Mouse (Mus musculus): ENCODE data around the gene Sema4b. TPM values are rescaled to one million over a fixed set of nuclear protein-coding genes. Genes with fewer than 3 reads are reported as not detected.
A peak's percentile ranks its signal among the peaks of the same experiment; 100 is the strongest.

The Sema4b gene
- total RNA-seq, 2 experiments from 2014 or later, result 5.4 to 5.6 TPM

DNA sequence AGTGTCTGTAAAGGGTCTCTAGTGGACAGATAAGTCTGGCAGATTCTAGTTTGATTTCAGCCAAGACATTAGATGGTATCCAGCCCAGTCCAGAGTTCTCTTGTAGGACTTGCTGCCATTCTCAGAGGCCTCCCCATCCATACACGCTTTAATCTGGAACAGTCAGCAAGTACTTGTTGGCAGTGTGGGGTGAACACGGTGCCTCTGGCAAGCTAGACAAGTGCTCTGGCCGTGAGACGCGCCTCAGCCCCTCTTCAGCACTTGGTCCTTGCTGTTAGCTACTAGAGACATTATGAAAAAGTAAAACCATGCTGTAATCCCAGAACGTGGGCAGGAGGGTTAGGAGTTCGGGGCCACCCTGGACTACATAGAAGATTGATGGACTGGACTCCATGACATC, 27.0 kb downstream of the Sema4b start:
- DNase-seq (ENCODE audit: low spot score in 2 of 2), result no peak

DNA sequence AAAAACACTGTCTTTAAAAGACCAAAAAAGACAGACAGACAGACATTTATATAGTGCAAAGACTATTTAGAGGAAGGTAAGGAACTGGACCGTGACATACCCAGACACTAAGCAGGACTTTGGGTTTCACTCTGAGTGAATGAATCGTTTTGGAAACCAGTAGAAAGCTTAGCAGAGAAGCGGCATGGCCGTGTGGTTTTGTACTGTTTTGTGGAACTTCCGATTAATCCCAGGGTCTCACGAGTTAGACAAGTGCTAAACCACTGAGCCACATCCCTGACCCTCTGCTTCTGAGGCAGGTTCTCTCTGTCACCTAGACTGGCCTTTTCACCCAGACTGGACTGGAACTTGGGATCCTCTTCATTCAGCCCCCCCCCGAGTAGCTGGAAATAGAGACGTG, 27.8 kb downstream of the Sema4b start:
- no peak for DNase-seq (ENCODE audit: low spot score in 2 of 2)

GRCm38 (mm10) chr7:80215398-80215797, 28.8 kb downstream of the Sema4b start:
- DNase-seq (ENCODE audit: low spot score in 2 of 2), result peak; percentile 52 to 75

GRCm38 (mm10) chr7:80216566-80216965, 29.9 kb downstream of the Sema4b start:
- DNase-seq (ENCODE audit: low spot score in 2 of 2), result no peak

DNA sequence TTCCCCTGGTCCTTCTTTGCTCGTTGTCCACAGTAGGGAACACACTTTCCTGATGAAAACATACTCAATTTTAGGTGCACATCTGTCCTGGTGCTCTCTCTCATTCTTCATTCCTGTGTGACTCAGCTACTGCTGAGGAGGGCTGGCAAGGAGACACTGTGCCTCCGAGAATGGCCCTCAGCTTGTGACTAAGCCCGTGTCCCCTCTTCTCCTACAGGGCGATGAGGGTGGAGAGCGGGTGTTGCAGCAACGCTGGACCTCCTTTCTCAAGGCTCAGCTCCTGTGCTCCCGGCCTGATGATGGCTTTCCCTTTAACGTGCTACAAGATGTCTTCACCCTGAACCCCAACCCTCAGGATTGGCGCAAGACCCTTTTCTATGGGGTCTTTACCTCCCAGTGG, 32.0 kb downstream of the Sema4b start:
- no peak for DNase-seq (ENCODE audit: low spot score in 2 of 2)

DNA sequence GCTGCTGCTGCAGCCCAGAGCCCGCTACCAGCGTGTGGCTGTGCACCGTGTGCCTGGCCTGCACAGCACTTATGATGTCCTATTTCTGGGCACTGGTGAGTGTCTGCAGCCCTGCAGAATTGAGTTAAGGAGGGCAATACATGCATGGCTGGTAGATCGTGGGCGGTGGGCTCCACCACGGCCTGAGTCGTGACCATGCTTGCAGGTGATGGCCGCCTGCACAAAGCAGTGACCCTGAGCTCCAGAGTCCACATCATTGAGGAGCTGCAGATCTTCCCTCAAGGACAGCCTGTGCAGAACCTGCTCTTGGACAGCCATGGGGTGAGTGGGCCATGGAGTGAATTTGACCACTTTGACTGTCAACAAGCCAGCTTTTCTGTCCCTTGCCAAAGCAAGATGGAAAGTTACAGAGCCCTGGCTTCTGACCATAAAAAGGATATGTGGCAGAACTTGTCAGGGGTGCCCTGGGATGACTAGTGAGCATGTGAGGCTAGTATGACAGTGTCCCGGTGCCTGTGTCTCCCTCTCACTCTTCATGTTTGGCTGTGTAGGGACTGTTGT, 33.7 kb downstream of the Sema4b start:
- DNase-seq (ENCODE audit: low spot score in 2 of 2), result peak in 1 of 2 experiments; percentile 9

GRCm38 (mm10) chr7:80221179-80221750, 34.6 kb downstream of the Sema4b start:
- DNase-seq (ENCODE audit: low spot score in 2 of 2), result no peak

DNA sequence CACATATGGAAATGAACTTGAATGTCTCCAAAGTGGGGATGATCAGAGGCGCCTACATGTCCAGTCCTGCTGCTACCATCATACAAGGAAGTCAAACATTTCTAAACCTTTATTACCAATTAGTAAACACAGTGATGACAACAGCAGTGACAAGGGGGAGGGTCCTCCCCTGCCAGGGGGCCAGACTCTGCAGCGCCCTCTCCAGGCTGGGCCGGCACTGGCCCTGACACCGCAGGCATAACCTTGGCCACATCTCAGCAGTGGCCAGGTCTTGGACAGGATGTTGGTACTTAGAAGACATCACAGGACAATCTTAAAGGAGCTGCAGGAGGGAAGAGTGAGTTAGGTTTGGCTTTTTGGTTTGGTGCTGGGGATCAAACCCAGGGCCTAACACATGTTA, 40.4 kb downstream of the Sema4b start:
- DNase-seq (ENCODE audit: low spot score in 2 of 2), result no peak

DNA sequence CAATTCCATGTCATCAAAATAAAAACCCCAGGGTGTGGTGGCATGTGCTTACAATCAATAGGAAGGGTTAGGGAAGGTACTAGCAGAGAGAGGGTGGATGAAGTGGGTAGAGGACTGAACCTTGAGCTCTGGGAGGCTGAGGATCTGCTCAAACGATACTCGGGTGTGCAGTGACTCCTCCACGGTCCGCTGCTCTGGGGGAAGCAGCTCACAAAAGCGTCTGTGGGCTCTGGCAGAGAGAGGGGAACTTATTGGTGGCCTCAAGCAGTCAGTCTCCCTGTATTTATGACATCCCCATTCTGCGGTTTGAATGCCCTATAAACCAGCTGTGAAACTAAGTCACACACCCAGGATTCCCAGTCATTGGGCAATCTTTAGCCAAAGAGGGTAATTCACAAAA, 43.6 kb downstream of the Sema4b start:
- no peak for DNase-seq (ENCODE audit: low spot score in 2 of 2)

DNA sequence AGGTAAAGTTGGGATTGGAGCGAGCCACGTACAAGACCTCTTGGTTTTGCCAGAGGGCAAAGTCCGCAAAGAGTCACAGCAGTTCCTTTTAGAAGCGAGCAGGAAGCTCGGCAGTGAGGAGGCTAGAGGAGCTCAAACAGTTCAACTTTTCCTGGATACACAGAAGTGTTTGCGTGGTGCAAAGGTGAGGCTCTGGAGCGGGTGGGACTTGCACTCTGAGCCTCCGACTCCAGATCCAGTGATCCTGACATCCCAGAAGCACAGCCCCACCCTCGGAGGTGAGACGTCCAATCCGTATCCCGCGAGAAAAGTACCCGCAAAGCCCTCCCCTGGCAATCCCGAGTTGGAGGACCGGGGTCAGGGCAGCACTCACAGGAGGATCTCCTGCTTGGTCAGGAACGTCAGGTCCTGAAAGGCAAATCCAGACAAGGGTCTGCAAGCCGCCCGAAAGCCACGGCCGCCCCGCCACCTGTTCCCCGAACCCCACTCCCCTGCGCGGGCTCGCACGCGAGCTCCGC, 45.4 kb downstream of the Sema4b start:
- no peak for DNase-seq (ENCODE audit: low spot score in 2 of 2)

DNA sequence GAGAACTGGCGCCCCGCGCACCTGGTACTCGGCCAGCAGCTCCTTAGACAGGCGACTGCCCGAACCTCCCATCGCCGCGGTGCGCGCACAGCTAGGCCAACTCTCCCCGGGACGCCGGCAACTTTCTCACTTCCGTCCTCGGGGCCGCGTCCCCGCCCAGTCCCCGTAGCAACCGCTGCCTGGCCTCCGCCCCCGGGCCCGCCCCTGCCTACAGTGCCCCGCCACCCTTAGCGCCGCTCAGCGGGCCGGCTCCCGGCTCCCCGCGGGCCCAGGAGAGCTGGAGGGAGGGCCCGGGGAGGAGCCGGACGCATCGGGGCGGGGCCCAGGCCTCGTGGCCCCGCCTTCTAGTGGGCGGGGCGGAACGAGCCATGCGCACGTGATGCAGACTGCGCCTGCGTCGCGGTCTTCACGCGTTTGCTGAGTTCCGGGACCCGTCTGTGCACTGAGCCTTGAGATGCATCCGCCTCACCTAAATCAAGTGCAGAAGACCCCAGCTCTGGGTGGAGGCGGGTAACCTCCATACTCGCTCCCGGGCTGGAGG, 45.9 kb downstream of the Sema4b start, which contains the start of the genes Cib1 and Gdpgp1:
Gene Cib1 (minus strand): TSS at position 325 of the 541 bp plus-strand sequence.
Gene Gdpgp1 (plus strand): TSS at position 377 of the 541 bp plus-strand sequence.
- peak; percentile 95 for DNase-seq (ENCODE audit: low spot score in 2 of 2)

GRCm38 (mm10) chr7:80233799-80234198, 47.2 kb downstream of the Sema4b start:
- peak in 1 of 2 experiments; percentile 9 for DNase-seq (ENCODE audit: low spot score in 2 of 2)

- no peak for DNase-seq (ENCODE audit: low spot score in 2 of 2)
These were observed 51.9 kb downstream of the Sema4b start for GRCm38 (mm10) chr7:80238542-80238941.

GRCm38 (mm10) chr7:80241661-80242060, 55.0 kb downstream of the Sema4b start:
- DNase-seq (ENCODE audit: low spot score in 2 of 2), result no peak

- no peak for DNase-seq (ENCODE audit: low spot score in 2 of 2)
These were observed 58.2 kb downstream of the Sema4b start for GRCm38 (mm10) chr7:80244851-80245250.

GRCm38 (mm10) chr7:80246148-80246721, 59.6 kb downstream of the Sema4b start, which contains the start of gene Ttll13:
Gene Ttll13 (plus strand): TSS chr7:80246376.
- DNase-seq (ENCODE audit: low spot score in 2 of 2), result peak; percentile 85 to 95

DNA sequence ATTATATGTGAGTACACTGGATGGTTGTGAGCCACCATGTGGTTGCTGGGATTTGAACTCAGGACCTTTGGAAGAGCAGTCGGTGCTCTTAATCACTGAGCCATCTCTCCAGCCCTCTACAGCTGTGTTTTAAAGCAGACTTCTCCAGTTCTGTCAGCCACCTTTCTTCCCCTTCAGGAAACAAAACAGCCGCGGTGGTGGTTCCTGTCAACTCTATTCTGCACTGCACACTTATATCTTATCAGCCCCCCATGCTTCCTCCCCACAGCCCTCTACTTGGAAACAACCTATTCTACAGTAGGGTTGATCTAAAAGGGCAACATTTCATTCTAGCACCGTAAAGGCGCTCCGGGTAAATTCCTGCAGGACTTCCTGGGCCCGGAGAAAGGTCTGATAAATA, 60.2 kb downstream of the Sema4b start:
- DNase-seq (ENCODE audit: low spot score in 2 of 2), result no peak

DNA sequence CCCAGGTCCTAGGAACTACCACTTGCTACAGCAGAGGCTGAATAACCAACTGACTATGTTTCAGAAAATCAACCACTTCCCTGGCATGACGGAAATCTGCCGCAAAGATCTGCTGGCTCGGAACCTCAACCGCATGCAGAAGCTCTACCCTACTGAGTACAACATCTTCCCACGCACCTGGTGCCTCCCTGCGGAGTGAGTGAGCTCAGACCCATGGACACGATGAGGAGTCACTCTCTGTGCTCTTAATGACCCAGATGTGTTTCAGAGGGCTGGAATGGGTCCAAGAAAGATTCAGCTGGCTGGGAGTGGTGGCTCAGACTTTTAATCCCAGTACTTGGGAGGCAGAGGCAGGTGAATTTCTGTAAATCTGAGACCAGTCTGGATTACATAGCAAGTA, 65.8 kb downstream of the Sema4b start:
- no peak for DNase-seq (ENCODE audit: low spot score in 2 of 2)

DNA sequence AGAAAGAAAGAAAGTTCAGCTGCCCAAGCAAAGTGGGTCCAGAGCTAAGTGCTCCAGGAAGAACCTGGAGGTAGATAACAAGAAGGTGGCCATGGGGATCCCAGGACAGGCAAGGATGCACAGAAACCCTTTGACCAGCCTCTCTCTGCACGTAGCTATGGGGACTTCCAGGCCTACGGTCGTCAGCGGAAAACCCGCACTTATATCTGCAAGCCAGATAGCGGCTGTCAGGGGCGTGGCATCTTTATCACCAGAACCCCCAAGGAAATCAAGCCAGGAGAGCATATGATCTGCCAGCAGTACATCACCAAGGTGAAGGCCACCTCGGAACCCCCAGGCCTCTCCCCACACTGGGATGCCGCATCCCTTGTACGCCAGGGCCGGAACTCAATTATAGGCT, 66.2 kb downstream of the Sema4b start:
- DNase-seq (ENCODE audit: low spot score in 2 of 2), result no peak

DNA sequence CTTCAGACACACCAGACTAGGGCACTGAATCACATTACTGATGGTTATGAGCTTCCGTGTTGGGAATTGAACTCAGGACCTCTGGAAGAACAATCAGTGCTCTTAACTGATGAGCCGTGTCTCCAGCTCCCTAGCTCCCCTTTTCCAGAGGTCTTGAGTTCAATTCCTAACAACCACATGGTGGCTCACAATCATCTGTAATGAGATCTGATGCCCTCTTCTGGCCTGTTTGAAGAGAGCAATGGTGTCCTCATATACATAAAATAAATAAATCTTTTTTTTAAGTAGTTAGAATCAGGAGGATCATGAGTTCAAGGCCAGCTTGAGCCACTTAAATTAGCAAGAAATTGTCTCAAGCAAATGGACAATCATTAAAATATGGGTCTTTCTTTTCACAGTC, 69.3 kb downstream of the Sema4b start:
- DNase-seq (ENCODE audit: low spot score in 2 of 2), result no peak

DNA sequence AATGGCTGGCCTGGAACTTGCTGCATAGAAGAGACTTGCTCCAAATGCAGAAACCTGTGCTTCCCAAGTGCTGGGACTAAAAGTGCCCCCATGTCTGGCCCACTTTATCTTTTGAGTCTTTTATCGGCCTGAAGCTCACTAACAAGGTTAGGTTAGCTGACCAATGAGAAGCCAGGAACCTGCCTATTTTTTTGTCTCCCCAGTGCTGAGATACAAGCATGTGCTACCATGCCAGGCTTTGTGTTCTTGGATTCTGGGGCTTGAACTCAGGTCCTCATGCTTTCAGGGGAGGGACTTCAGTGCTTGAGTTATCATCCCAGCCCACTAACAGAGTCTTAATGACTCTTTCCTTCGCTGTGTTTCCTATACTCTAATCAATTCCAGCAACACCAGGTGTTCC, 71.1 kb downstream of the Sema4b start:
- no peak for DNase-seq (ENCODE audit: low spot score in 2 of 2)
